Mouse (Mus musculus): ENCODE data around the gene Wdr93.
A peak's percentile ranks its signal among the peaks of the same experiment; 100 is the strongest.
"Not testable (repeated sequence)": the region's sequence is repeated elsewhere in the genome, so short reads cannot be mapped to it uniquely, and the experiment has no call there.

Gene Wdr93

GRCm38 (mm10) chr7:79747659-79748058 lies 4.7 kb downstream of the Wdr93 start:
- DNase-seq (ENCODE audit: low spot score in 2 of 2), result no peak

GRCm38 (mm10) chr7:79749511-79749910 lies 6.5 kb downstream of the Wdr93 start:
- no peak for DNase-seq (ENCODE audit: low spot score in 2 of 2)

GRCm38 (mm10) chr7:79756334-79756733 lies 13.4 kb downstream of the Wdr93 start:
- no peak for DNase-seq (ENCODE audit: low spot score in 2 of 2)

GRCm38 (mm10) chr7:79758176-79758575 lies 15.2 kb downstream of the Wdr93 start:
- no peak for DNase-seq (ENCODE audit: low spot score in 2 of 2)

- DNase-seq (ENCODE audit: low spot score in 2 of 2), result no peak
Observed at GRCm38 (mm10) chr7:79759766-79760165, 16.8 kb downstream of the Wdr93 start.

GRCm38 (mm10) chr7:79761124-79761876 lies 18.3 kb downstream of the Wdr93 start:
- DNase-seq (ENCODE audit: low spot score in 2 of 2), result no peak

GRCm38 (mm10) chr7:79762106-79762505 lies 19.1 kb downstream of the Wdr93 start:
- no peak for DNase-seq (ENCODE audit: low spot score in 2 of 2)

- no peak for DNase-seq (ENCODE audit: low spot score in 2 of 2)
Observed at GRCm38 (mm10) chr7:79765991-79766390, 23.0 kb downstream of the Wdr93 start.

- no peak for DNase-seq (ENCODE audit: low spot score in 2 of 2)
Observed at GRCm38 (mm10) chr7:79769664-79770063, 26.7 kb downstream of the Wdr93 start.

- DNase-seq (ENCODE audit: low spot score in 2 of 2), result no peak
Observed at GRCm38 (mm10) chr7:79771561-79772512, 28.9 kb downstream of the Wdr93 start.

- peak; percentile 48 to 53 for DNase-seq (ENCODE audit: low spot score in 2 of 2)
Observed at GRCm38 (mm10) chr7:79780647-79781626, 38.0 kb downstream of the Wdr93 start.

GRCm38 (mm10) chr7:79781826-79782515 lies 39.0 kb downstream of the Wdr93 start:
- DNase-seq (ENCODE audit: low spot score in 2 of 2), result no peak

- DNase-seq (ENCODE audit: low spot score in 2 of 2), result no peak
Observed at GRCm38 (mm10) chr7:79782516-79782855, 39.5 kb downstream of the Wdr93 start.

GRCm38 (mm10) chr7:79786295-79786694 lies 43.3 kb downstream of the Wdr93 start:
- peak; percentile 18 to 55 for DNase-seq (ENCODE audit: low spot score in 2 of 2)

GRCm38 (mm10) chr7:79789812-79790211 lies 46.8 kb downstream of the Wdr93 start:
- DNase-seq (ENCODE audit: low spot score in 2 of 2), result not testable (repeated sequence)

GRCm38 (mm10) chr7:79792635-79793421 lies 49.9 kb downstream of the Wdr93 start:
- peak in 1 of 2 experiments; percentile 39 for DNase-seq (ENCODE audit: low spot score in 2 of 2)

GRCm38 (mm10) chr7:79793688-79794087 lies 50.7 kb downstream of the Wdr93 start, which contains the start of gene Mesp1:
Gene Mesp1 (minus strand): TSS chr7:79793788.
- DNase-seq (ENCODE audit: low spot score in 2 of 2), result no peak

GRCm38 (mm10) chr7:79798606-79799005 lies 55.6 kb downstream of the Wdr93 start:
- no peak for DNase-seq (ENCODE audit: low spot score in 2 of 2)

- DNase-seq (ENCODE audit: low spot score in 2 of 2), result peak; percentile 54 to 69
Observed at GRCm38 (mm10) chr7:79799048-79799447, 56.1 kb downstream of the Wdr93 start.

GRCm38 (mm10) chr7:79799506-79799905 lies 56.5 kb downstream of the Wdr93 start:
- DNase-seq (ENCODE audit: low spot score in 2 of 2), result no peak
